Mouse (Mus musculus) bone marrow macrophage, adult 2 months (primary cell): ENCODE measurements around the gene Ebna1bp2.

Source experiments
- CTCF ChIP-seq: IDR thresholded peaks from 2 replicates; pipeline ENCODE4 v1.5.1; 2012; ENCODE audit warnings: low read depth, mild to moderate bottlenecking, low read length, moderate library complexity
- POLR2A ChIP-seq: IDR thresholded peaks from 2 replicates; pipeline ENCODE4 v1.6.1; 2012; ENCODE audit warnings: mild to moderate bottlenecking, low read depth, low read length, borderline replicate concordance

GRCm38 (mm10) chr4:118581508-118581907, 39.1 kb upstream of the Ebna1bp2 start:
- TF ChIP-seq CTCF (no peak), POLR2A (no peak)
